ENCODE assay signal across 14 mouse cellular contexts in genomic region chrX:71268972-71269371, GRCm38 (mm10). TPM values are rescaled to one million over a fixed set of nuclear protein-coding genes. Genes with fewer than 3 reads are reported as not detected.
DNase-seq lines count a peak whose midpoint lies in the region; TF ChIP-seq lines count a peak whose summit lies in the region.
"Had no signal": no experiment of that assay in that cellular context is flagged by ENCODE, and none has a peak within 500 bp of the region (broad histone marks: within the 10 kb centered on the region; RNA-seq: fewer than 3 reads in every experiment).

No protein-coding gene starts in this region.

- 0 out of 2 replicates have a peak overlapping the region, but pooled peaks have one; percentile 59 for H3K27ac ChIP-seq in cortical plate, adult 2 months (ENCODE audit: insufficient read depth, low read length)
- no peak overlapping the region for H3K27ac ChIP-seq in gastrocnemius, adult 2 months
- H3K27ac ChIP-seq: embryonic facial prominence, embryonic 13.5 days; forebrain, embryonic 12.5 days; liver, embryonic 15.5 days had no signal

- intact Hi-C loops in gastrocnemius, adult 2 months (cut with DNase I), result no loop called here

- no peak for TF ChIP-seq CTCF in cortical plate, adult 2 months (IDR thresholded peaks at IDR 0.05; ENCODE audit: extremely low read depth, insufficient read depth, low read length)
- no peak for TF ChIP-seq CTCF in gastrocnemius, adult 2 months (IDR thresholded peaks at IDR 0.05)

- TF ChIP-seq POLR2A in cortical plate, adult 2 months (IDR thresholded peaks at IDR 0.05; ENCODE audit: extremely low read depth, insufficient read depth, low read length), result no peak

- no peaks in the 10 kb centered on the region for H3K4me1 ChIP-seq in cortical plate, adult 2 months (ENCODE audit: control insufficient read depth, insufficient read depth, low read length)
- H3K4me1 ChIP-seq: embryonic facial prominence, embryonic 13.5 days; forebrain, embryonic 12.5 days; liver, embryonic 15.5 days; megakaryocyte, embryonic 14.5 days had no signal

- DNase-seq in cerebellum, adult 18-20 months, result peak; percentile 8 to 32
- peak; percentile 1 to 22 for DNase-seq in layer of hippocampus, postnatal 14 days (ENCODE audit: low spot score in 2 of 2)
- DNase-seq in right cerebral cortex, postnatal 14 days, result peak; percentile 4
- no peak for DNase-seq in gastrocnemius, adult 2 months
- no peak for DNase-seq in urinary bladder, postnatal 10 days (ENCODE audit: low spot score)
- DNase-seq in lung, postnatal 4 days, result no peak
- DNase-seq: adrenal gland, postnatal 25 days; kidney, adult 8-10 months had no signal

- H3K4me3 ChIP-seq in cortical plate, adult 2 months (ENCODE audit: insufficient read depth, low read length), result no peak overlapping the region
- no peak overlapping the region for H3K4me3 ChIP-seq in gastrocnemius, adult 2 months
- H3K4me3 ChIP-seq: embryonic facial prominence, embryonic 13.5 days; forebrain, embryonic 12.5 days; liver, embryonic 15.5 days; megakaryocyte, embryonic 14.5 days; myocyte had no signal

RNA-seq across cellular contexts. Expression of gene Mtm1, which starts 58.4 kb away (rescaled TPM):
- polyA plus RNA-seq in cortical plate, adult 2 months (2012; rRNA removed), result 6.0 and 6.5 TPM in 2 replicates
- 1 to 10 TPM; 4.0 to 6.3 TPM for total RNA-seq in layer of hippocampus, postnatal 14 days (2021)
- 10 to 100 TPM; 12.9 to 13.9 TPM for total RNA-seq in gastrocnemius, adult 2 months (2021)

Comparison
In these comparisons a context has a peak if more than half of its experiments do, and no peak if none do; other contexts are left out.
1. DNase-seq: peak in cerebellum, adult 18-20 months (2 of 2), layer of hippocampus, postnatal 14 days (2 of 2) and right cerebral cortex, postnatal 14 days (single experiment); none in gastrocnemius, adult 2 months (single experiment), urinary bladder, postnatal 10 days (single experiment) and lung, postnatal 4 days (0 of 2).